Mouse (Mus musculus) intestine, postnatal 0 days (tissue): ENCODE measurements around the gene Camta1. TPM values are rescaled to one million over a fixed set of nuclear protein-coding genes. Genes with fewer than 3 reads are reported as not detected.

Source experiments
- ATAC-seq: fragments of 200-750 bp; cut with Nextera tagmentation; 2 replicates; pipeline ENCODE4 v1.8.0; 2017; ENCODE audit warnings: mild to moderate bottlenecking, moderate TSS enrichment, moderate library complexity
- H3K27ac ChIP-seq: fragments of 300-500 bp; sonication (generic); 2 replicates; pipeline ENCODE4 v1.5.1; 2014; ENCODE audit warnings: mild to moderate bottlenecking, low read depth, low read length, moderate library complexity
- H3K27me3 ChIP-seq: fragments of 300-500 bp; sonication (generic); replicated peaks from 2 replicates; pipeline ENCODE4 v1.6.1; 2014; ENCODE audit warnings: low read length, mixed read lengths; ENCODE audit not compliant: control insufficient read depth, insufficient read depth
- H3K36me3 ChIP-seq: fragments of 300-500 bp; sonication (generic); 2 replicates; pipeline ENCODE4 v1.6.1; 2014; ENCODE audit warnings: mild to moderate bottlenecking, moderate library complexity; ENCODE audit not compliant: control insufficient read depth, insufficient read depth
- H3K4me1 ChIP-seq: fragments of 300-500 bp; sonication (generic); replicated peaks from 2 replicates; pipeline ENCODE4 v1.6.1; 2014; ENCODE audit warnings: antibody characterized with exemption, low read length, mixed read lengths; ENCODE audit not compliant: control insufficient read depth, insufficient read depth
- H3K4me2 ChIP-seq: fragments of 300-500 bp; sonication (generic); replicated peaks from 2 replicates; pipeline ENCODE4 v1.6.1; 2014; ENCODE audit warnings: low read depth, mild to moderate bottlenecking, moderate library complexity
- H3K4me3 ChIP-seq: fragments of 300-500 bp; sonication (generic); 2 replicates; pipeline ENCODE4 v1.5.1; 2014; ENCODE audit warnings: low read depth, low read length
- H3K9ac ChIP-seq: fragments of 300-500 bp; sonication (generic); 2 replicates; pipeline ENCODE4 v1.6.1; 2014; ENCODE audit warnings: mild to moderate bottlenecking, low read depth, low read length
- H3K9me3 ChIP-seq: fragments of 300-500 bp; sonication (generic); 2 replicates; pipeline ENCODE4 v1.6.1; 2016; ENCODE audit warnings: mixed run types; ENCODE audit not compliant: control insufficient read depth
- CTCF ChIP-seq: sonication (generic); IDR thresholded peaks from 2 replicates; pipeline ENCODE4 v1.5.1; 2016; ENCODE audit warnings: low read depth, mild to moderate bottlenecking, control low read depth, antibody characterized with exemption, moderate library complexity
- WGBS: fragments of 180-500 bp; shearing (Covaris S2); extraction: QIAGEN DNeasy Blood & Tissue Kit; methylation state at CpG from one replicate; pipeline ENCODE4 v1.1.7; 2014; 5-methylcytosine and 5-hydroxymethylcytosine counted together
- polyA plus RNA-seq: library from polyadenylated mRNA; unstranded; fragments of >200 nt; fragmentation: Nextera tagmentation; extraction: Ambion mirVana; gene quantifications from 2 replicates; pipeline ENCODE4 v1.2.1, GENCODE M21; 2015

Gene Camta1
- polyA plus RNA-seq, 1 experiment from 2014 or later = 54.1 TPM

- Histone ChIP-seq H3K4me2 (no peak overlapping the region), H3K36me3 (no peaks in the 10 kb centered on the region), H3K27me3 (no peaks in the 10 kb centered on the region), H3K9ac (no peak overlapping the region), H3K4me1 (no peaks in the 10 kb centered on the region), H3K27ac (no peak overlapping the region), H3K4me3 (no peak overlapping the region), H3K9me3 (no peaks in the 10 kb centered on the region)
- 1% methylated on average over 7 of the region's 7 CpGs for WGBS
- no peak for ATAC-seq
- TF ChIP-seq CTCF = peak; percentile 96
Measured at GRCm38 (mm10) chr4:151156904-151157303, 704.8 kb downstream of the Camta1 start.

GRCm38 (mm10) chr4:151155587-151155986, 706.1 kb downstream of the Camta1 start:
- TF ChIP-seq CTCF = no peak
- H3K9me3 ChIP-seq = no peaks in the 10 kb centered on the region
- no peak for ATAC-seq
- H3K4me2 ChIP-seq = no peak overlapping the region
- H3K36me3 ChIP-seq = no peaks in the 10 kb centered on the region
- H3K27ac ChIP-seq = no peak overlapping the region
- no peak overlapping the region for H3K4me3 ChIP-seq
- 66% methylated on average over 4 of the region's 4 CpGs for WGBS
- no peak overlapping the region for H3K9ac ChIP-seq
- no peaks in the 10 kb centered on the region for H3K27me3 ChIP-seq
- H3K4me1 ChIP-seq = no peaks in the 10 kb centered on the region

- Histone ChIP-seq H3K36me3 (no peaks in the 10 kb centered on the region), H3K4me1 (no peaks in the 10 kb centered on the region), H3K4me3 (no peak overlapping the region), H3K9me3 (no peaks in the 10 kb centered on the region), H3K4me2 (no peak overlapping the region), H3K27me3 (no peaks in the 10 kb centered on the region), H3K9ac (no peak overlapping the region), H3K27ac (no peak overlapping the region)
- ATAC-seq = no peak
- no peak for TF ChIP-seq CTCF
- 51% methylated on average over 4 of the region's 4 CpGs for WGBS
Measured at GRCm38 (mm10) chr4:151154306-151154705, 707.4 kb downstream of the Camta1 start.

GRCm38 (mm10) chr4:151152010-151152409, 709.7 kb downstream of the Camta1 start:
- no peak overlapping the region for H3K9ac ChIP-seq
- H3K27me3 ChIP-seq = no peaks in the 10 kb centered on the region
- H3K27ac ChIP-seq = no peak overlapping the region
- 72% methylated on average over 6 of the region's 6 CpGs for WGBS
- H3K4me2 ChIP-seq = no peak overlapping the region
- no peaks in the 10 kb centered on the region for H3K36me3 ChIP-seq
- no peak for ATAC-seq
- no peaks in the 10 kb centered on the region for H3K9me3 ChIP-seq
- TF ChIP-seq CTCF = no peak
- no peaks in the 10 kb centered on the region for H3K4me1 ChIP-seq
- no peak overlapping the region for H3K4me3 ChIP-seq

- no peak for ATAC-seq
- no peaks in the 10 kb centered on the region for H3K9me3 ChIP-seq
- H3K27ac ChIP-seq = no peak overlapping the region
- H3K27me3 ChIP-seq = no peaks in the 10 kb centered on the region
- H3K4me2 ChIP-seq = no peak overlapping the region
- TF ChIP-seq CTCF = no peak
- H3K9ac ChIP-seq = no peak overlapping the region
- no peaks in the 10 kb centered on the region for H3K4me1 ChIP-seq
- no peak overlapping the region for H3K4me3 ChIP-seq
- WGBS = 82% methylated on average over 11 of the region's 11 CpGs
- H3K36me3 ChIP-seq = no peaks in the 10 kb centered on the region
Measured at GRCm38 (mm10) chr4:151150842-151151241, 710.8 kb downstream of the Camta1 start.

- H3K9ac ChIP-seq = no peak overlapping the region
- WGBS = 73% methylated on average over 11 of the region's 11 CpGs
Measured at GRCm38 (mm10) chr4:151150115-151150514, 711.6 kb downstream of the Camta1 start.

GRCm38 (mm10) chr4:151147541-151147940, 714.1 kb downstream of the Camta1 start:
- no peaks in the 10 kb centered on the region for H3K36me3 ChIP-seq
- 59% methylated on average over 12 of the region's 12 CpGs for WGBS
- TF ChIP-seq CTCF = no peak
- no peak overlapping the region for H3K9ac ChIP-seq
- H3K4me3 ChIP-seq = no peak overlapping the region
- no peak overlapping the region for H3K27ac ChIP-seq
- H3K27me3 ChIP-seq = no peaks in the 10 kb centered on the region
- no peak overlapping the region for H3K4me2 ChIP-seq
- H3K9me3 ChIP-seq = no peaks in the 10 kb centered on the region
- no peak for ATAC-seq
- no peaks in the 10 kb centered on the region for H3K4me1 ChIP-seq

More at GRCm38 (mm10) chr4:151150115-151150514, 711.6 kb downstream of the Camta1 start:
- Histone ChIP-seq H3K9me3 (no peaks in the 10 kb centered on the region), H3K27ac (no peak overlapping the region), H3K4me2 (no peak overlapping the region), H3K36me3 (no peaks in the 10 kb centered on the region), H3K27me3 (no peaks in the 10 kb centered on the region), H3K4me1 (no peaks in the 10 kb centered on the region), H3K4me3 (no peak overlapping the region)
- no peak for TF ChIP-seq CTCF
- no peak for ATAC-seq
